Mouse (Mus musculus): Measurements from ENCODE around the gene Ryr3. TPM values are rescaled to one million over a fixed set of nuclear protein-coding genes. Genes with fewer than 3 reads are reported as not detected.
A peak's percentile ranks its signal among the peaks of the same experiment; 100 is the strongest.

Ryr3 gene
- polyA plus RNA-seq (2016; fragmentation: Nextera tagmentation; extraction: Ambion mirVana) = 0.01 TPM in 1 of 2 replicates, not detected in the other

DNA sequence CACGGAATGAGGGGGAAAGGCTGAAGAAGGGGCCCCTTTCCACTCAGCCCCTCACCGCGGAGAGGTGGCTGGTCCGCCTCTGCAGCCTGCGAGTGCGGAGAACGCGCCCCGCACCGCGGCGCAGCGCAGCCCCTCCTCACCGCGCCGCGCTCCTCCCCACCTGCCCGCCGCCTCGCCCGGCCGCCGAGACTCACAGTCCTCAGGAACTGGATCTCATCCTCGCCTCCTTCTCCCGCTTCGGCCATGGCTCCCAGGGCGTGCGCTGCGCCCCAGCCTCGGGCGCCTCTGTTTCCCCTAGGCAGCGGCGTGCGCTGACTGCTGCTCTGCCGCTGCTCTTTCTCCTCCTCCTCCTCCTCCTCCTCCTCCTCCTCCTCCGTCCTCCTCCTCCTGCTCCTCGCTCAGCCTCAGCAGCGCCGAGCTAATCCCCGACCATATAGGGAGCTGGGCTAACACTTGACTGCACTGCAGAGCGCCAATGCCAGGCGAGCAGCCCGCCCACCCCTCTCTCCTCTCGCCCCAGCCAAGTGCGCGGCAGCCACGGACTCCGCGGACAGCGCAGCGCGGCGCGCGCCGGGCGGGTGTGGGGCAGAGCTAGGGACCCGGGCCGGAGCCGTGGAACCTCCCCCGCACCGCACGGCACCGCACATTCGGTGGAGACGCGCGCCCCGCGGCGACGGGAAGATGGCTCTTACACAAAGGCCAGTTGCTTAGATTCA is at the start of gene Ryr3:
Ryr3 (minus strand) TSS at position 351 of the 716 bp plus-strand sequence.
- 3% methylated on average over 53 of the region's 72 CpGs for WGBS (ENCODE audit: insufficient replicate concordance)
- H3K9ac ChIP-seq = no peak within 1 kb of the TSS
- no peak within 1 kb of the TSS for H3K27ac ChIP-seq
- H3K4me1 ChIP-seq = no peaks in the 10 kb centered on the region
- peak within 1 kb of the TSS; percentile 57 for H3K4me2 ChIP-seq
- ATAC-seq = peak; percentile 18; the same call in 1 of the 2 replicates
- H3K27me3 ChIP-seq (replicated peaks) = peaks cover 40% of the 10 kb centered on the region
- peak within 1 kb of the TSS; percentile 34 for H3K4me3 ChIP-seq
- H3K36me3 ChIP-seq = no peaks in the 10 kb centered on the region
- H3K9me3 ChIP-seq (replicated peaks) = no peaks in the 10 kb centered on the region

DNA sequence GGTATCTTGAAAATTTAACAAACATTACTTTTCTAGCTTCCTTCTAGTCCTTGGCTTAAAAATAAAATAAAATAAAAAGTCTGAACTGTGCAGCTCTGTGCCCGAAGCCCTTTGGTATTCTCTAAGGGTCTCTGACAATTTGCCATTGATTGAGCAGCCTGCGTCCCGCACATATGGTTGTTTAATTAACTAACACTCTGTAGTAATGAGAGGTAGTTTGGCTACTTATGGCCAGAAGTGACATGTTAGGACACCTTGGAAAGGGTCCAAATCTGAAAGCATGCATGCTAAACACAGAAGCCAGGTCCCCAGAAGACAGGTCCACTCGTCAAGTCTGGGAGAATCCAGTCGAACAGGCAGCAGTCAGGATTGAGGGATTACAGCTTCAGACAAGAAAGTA is 22.0 kb upstream of the Ryr3 start:
- Histone ChIP-seq H3K4me1 (no peaks in the 10 kb centered on the region), H3K36me3 (no peaks in the 10 kb centered on the region), H3K4me3 (no peak overlapping the region), H3K27me3 (replicated peaks) (no peaks in the 10 kb centered on the region), H3K27ac (no peak overlapping the region), H3K4me2 (no peak overlapping the region), H3K9ac (no peak overlapping the region), H3K9me3 (replicated peaks) (no peaks in the 10 kb centered on the region)
- 72% methylated on average over 5 of the region's 5 CpGs for WGBS (ENCODE audit: insufficient replicate concordance)
- ATAC-seq = no peak

DNA sequence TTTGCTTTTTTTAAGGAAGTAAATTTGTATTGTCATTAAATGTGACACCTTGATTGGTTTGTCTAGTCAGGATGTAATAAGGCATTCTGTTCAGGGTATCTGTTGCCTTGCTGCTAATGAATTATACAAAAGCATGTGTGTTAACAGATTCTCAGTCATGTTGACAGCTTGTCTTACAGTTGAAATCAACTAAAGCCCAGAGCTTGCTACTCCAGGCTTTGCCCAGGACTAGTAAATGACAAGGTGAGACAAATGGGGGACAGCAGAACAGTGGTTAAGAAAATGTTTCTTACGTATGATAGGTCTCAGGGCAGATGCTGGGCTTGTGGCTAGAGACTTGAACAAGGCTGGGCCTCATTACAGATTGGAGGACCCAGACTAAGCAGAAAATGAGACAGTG is 20.1 kb upstream of the Ryr3 start:
- no peaks in the 10 kb centered on the region for H3K36me3 ChIP-seq
- H3K4me1 ChIP-seq = no peaks in the 10 kb centered on the region
- no peaks in the 10 kb centered on the region for H3K9me3 ChIP-seq (replicated peaks)
- no peak for ATAC-seq
- no peak overlapping the region for H3K4me2 ChIP-seq
- 56% methylated on average over 1 of the region's 1 CpGs for WGBS (ENCODE audit: insufficient replicate concordance)
- H3K27ac ChIP-seq = no peak overlapping the region
- no peak overlapping the region for H3K9ac ChIP-seq
- H3K4me3 ChIP-seq = no peak overlapping the region
- H3K27me3 ChIP-seq (replicated peaks) = no peaks in the 10 kb centered on the region

DNA sequence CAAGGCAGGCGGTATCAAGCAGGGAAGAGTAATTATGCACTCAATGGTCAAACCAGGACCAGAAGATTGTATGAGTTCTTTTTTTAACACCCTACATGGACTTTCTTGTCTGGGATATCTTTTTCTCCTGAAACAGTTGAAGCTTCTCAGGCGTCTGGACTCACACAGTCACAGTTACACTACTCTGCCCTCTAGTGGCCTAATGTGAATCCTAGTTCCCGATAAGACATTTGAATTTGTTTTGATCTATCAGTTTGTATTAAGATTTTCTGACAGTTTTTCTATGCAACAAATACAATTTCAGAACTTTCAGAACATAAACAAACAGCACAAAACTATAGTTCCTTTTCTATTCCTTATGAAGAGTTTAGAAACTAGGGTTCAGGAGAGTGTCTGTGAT is 17.7 kb upstream of the Ryr3 start:
- WGBS (ENCODE audit: insufficient replicate concordance) = 15% methylated on average over 3 of the region's 3 CpGs
- Histone ChIP-seq H3K4me1 (no peaks in the 10 kb centered on the region), H3K27me3 (replicated peaks) (no peaks in the 10 kb centered on the region), H3K9me3 (replicated peaks) (no peaks in the 10 kb centered on the region), H3K4me2 (no peak overlapping the region), H3K36me3 (no peaks in the 10 kb centered on the region), H3K4me3 (no peak overlapping the region), H3K9ac (no peak overlapping the region), H3K27ac (no peak overlapping the region)
- ATAC-seq = no peak

DNA sequence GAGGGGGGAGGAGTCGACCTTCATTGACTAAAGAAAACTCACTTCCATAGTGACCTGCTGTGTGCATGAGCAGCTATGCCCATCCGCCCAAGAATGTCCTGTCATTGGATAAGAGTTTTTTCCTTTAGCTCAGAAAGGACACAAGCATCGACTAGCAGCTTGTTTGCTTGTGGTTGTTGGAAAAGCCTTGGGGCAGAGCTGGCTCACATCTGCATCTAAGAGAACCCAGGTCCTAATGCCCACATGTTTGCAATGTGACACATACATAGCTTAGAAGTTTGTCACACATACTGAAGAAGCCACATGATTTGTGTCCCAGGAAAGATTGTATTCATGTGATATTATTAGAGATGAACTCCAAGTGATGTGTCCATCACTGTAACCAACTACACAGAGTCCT is 16.5 kb upstream of the Ryr3 start:
- ATAC-seq = no peak
- H3K4me1 ChIP-seq = no peaks in the 10 kb centered on the region
- 50% methylated on average over 3 of the region's 3 CpGs for WGBS (ENCODE audit: insufficient replicate concordance)
- no peaks in the 10 kb centered on the region for H3K9me3 ChIP-seq (replicated peaks)
- no peak overlapping the region for H3K9ac ChIP-seq
- no peaks in the 10 kb centered on the region for H3K27me3 ChIP-seq (replicated peaks)
- H3K27ac ChIP-seq = no peak overlapping the region
- H3K4me2 ChIP-seq = no peak overlapping the region
- H3K36me3 ChIP-seq = no peaks in the 10 kb centered on the region
- H3K4me3 ChIP-seq = no peak overlapping the region

DNA sequence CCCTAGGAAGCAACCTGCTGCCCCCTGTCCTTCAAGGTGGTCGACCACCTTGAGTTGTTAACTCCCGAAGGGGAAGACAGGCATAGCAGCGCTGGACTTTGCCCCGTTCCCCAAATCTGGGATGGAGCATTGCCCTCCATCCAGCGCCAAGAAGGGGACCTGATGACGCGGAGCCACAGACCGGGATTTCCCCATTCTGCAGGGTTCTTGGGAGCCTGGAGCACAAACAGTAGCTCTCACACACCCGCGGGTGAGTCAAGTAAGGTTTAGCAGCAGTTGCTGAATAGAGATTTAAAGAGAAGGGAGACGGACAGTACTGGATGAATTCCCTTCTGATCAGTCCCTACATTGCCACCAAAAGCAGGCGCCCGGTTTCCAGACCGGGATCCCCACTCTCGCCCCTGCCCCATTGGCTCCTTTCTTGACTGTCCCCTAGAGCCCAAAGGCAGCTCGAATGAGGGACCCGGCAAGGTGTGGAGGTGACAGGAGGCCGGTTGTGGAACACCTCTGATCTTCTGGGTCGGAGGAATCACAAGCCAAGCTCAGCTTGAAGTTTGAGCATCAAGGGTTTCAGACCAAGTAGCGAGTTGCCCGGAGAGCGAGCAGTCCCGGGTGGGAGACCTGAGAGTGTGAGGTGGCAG is 671 bp downstream of the Ryr3 start:
- ATAC-seq = no peak
- H3K4me1 ChIP-seq = no peaks in the 10 kb centered on the region
- no peak overlapping the region for H3K9ac ChIP-seq
- 6% methylated on average over 23 of the region's 23 CpGs for WGBS (ENCODE audit: insufficient replicate concordance)
- peak overlapping the region; percentile 34 for H3K4me3 ChIP-seq
- H3K9me3 ChIP-seq (replicated peaks) = no peaks in the 10 kb centered on the region
- H3K27ac ChIP-seq = no peak overlapping the region
- H3K27me3 ChIP-seq (replicated peaks) = peaks cover 40% of the 10 kb centered on the region
- H3K36me3 ChIP-seq = no peaks in the 10 kb centered on the region
- H3K4me2 ChIP-seq = peak overlapping the region; percentile 57

DNA sequence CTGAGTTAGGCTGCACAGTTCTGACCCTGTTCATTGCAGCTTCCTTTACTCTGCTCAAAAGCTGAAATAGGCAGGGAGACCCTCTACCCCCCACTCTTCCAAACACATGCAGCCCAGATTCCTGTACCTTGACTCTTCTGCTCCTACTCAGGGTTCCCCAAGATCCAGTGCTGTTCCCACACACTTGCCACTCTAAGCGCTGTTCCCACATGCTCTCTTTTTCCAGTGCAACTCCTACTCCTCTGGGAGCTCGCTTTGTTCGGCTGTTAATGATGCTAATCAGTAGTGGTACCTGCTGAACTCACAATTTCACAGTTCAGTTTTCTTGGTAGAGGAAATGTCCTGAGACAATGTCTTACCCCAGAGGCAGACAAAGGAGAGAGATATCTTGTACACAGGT is 6.9 kb downstream of the Ryr3 start:
- no peak for ATAC-seq
- Histone ChIP-seq H3K4me1 (no peaks in the 10 kb centered on the region), H3K4me3 (no peak overlapping the region), H3K36me3 (no peaks in the 10 kb centered on the region), H3K4me2 (no peak overlapping the region), H3K27me3 (replicated peaks) (peaks cover 7% of the 10 kb centered on the region; the same call in 1 of the 2 replicates), H3K27ac (no peak overlapping the region), H3K9ac (no peak overlapping the region), H3K9me3 (replicated peaks) (no peaks in the 10 kb centered on the region)
- WGBS (ENCODE audit: insufficient replicate concordance) = 77% methylated on average over 3 of the region's 3 CpGs

DNA sequence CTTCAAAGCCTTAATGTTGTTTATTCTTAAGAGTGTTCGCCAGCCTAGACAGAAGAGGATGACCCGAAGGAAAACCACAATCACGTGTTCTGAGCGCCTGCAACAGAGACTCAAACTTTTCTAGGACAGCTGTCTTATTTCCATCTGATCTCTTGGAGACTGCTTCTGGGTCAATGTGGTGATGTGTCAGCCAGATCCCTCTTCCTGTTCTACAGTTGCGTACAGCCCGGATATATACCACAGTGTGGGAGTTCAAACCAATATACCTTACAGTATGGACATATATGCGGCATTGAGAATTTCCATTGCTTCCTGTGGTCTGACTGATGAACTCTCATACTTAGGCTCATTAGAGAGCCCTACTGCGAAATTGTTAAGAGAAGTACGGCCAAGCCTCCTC is 7.6 kb downstream of the Ryr3 start:
- Histone ChIP-seq H3K4me2 (no peak overlapping the region), H3K27me3 (replicated peaks) (no peaks in the 10 kb centered on the region; the same call in 1 of the 2 replicates), H3K27ac (no peak overlapping the region), H3K4me1 (no peaks in the 10 kb centered on the region), H3K36me3 (no peaks in the 10 kb centered on the region), H3K4me3 (no peak overlapping the region), H3K9ac (no peak overlapping the region), H3K9me3 (replicated peaks) (no peaks in the 10 kb centered on the region)
- ATAC-seq = no peak
- 64% methylated on average over 9 of the region's 9 CpGs for WGBS (ENCODE audit: insufficient replicate concordance)

DNA sequence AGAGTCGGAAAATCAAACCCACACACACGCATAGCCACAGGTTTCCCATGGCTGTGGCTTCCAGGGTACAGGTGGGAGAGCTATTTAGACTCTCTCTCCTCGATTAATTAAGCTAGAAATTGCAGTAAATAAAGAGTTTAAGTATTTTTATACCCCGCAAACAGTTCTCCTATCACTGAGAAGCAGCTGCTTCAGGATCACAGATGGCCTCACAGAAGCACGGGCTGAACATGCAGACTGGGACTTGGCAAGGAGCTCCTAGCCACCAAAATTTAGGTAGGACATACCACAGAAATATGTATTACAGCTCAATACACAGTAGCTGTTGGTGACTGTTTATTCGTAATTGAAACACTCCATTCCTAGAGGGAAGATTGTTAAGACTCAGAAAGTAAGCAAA is 14.0 kb downstream of the Ryr3 start:
- 58% methylated on average over 6 of the region's 6 CpGs for WGBS (ENCODE audit: insufficient replicate concordance)
- no peak overlapping the region for H3K9ac ChIP-seq
- no peaks in the 10 kb centered on the region for H3K36me3 ChIP-seq
- no peaks in the 10 kb centered on the region for H3K9me3 ChIP-seq (replicated peaks)
- no peak overlapping the region for H3K4me3 ChIP-seq
- no peaks in the 10 kb centered on the region for H3K4me1 ChIP-seq
- no peak overlapping the region for H3K4me2 ChIP-seq
- no peak overlapping the region for H3K27ac ChIP-seq
- H3K27me3 ChIP-seq (replicated peaks) = no peaks in the 10 kb centered on the region
- no peak for ATAC-seq

DNA sequence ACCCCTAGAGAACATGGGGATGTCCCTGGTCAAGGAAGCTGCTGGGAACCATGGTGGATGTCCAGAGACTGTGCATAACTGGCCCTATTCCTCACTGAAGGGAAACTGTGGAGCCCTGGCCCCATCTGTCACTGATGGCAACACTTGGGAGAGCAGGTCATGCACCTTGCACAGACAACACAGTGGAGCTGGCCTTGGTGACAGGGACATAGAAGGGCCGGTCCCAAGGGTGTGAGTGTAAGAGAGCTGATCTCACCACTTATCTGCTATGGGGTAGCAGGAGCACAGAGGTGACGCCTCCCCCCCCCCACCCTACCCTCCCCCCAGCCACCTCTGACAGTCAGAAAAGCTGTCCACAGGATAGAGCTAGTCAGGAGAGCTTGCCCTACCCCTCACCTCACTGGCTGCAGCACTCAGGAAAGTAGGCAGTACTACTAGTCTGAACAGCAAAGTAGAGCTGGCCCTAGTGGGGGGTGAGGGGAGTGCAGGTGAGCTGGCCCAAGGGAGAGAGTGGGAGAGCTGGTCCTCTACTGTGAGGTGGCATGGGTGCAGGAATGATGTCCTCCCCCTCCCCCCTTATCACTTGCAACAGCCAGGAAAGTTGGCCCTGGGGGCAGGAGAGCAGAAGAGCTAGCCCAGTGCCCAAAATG is 17.7 kb downstream of the Ryr3 start:
- Histone ChIP-seq H3K9ac (no peak overlapping the region), H3K27me3 (replicated peaks) (no peaks in the 10 kb centered on the region), H3K9me3 (replicated peaks) (no peaks in the 10 kb centered on the region), H3K4me1 (no peaks in the 10 kb centered on the region), H3K4me3 (no peak overlapping the region), H3K27ac (no peak overlapping the region), H3K36me3 (no peaks in the 10 kb centered on the region), H3K4me2 (no peak overlapping the region)
- ATAC-seq = no peak
- WGBS (ENCODE audit: insufficient replicate concordance) = 60% methylated on average over 2 of the region's 2 CpGs

DNA sequence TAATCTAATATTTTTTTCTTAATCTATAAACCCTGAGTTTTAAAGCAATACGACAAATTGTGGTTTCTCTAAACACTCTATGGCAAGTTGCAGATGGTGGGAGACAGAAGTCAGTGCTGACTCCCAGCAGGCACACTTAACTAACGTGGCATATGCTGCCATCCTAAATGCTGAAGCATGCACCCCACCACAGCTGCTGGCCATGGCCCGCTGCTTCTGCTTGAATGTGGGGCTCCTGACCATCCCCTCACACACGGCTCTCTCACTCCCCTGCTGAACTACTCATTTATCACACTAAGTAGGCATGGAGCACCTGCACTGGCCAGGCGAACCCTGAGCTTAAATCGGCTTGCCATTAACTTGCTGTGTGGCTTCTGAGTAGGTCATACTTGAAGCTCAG is 29.7 kb downstream of the Ryr3 start:
- Histone ChIP-seq H3K4me1 (no peaks in the 10 kb centered on the region), H3K9me3 (replicated peaks) (no peaks in the 10 kb centered on the region), H3K4me3 (no peak overlapping the region), H3K4me2 (no peak overlapping the region), H3K27me3 (replicated peaks) (no peaks in the 10 kb centered on the region), H3K36me3 (no peaks in the 10 kb centered on the region), H3K9ac (no peak overlapping the region), H3K27ac (no peak overlapping the region)
- ATAC-seq = no peak
- WGBS (ENCODE audit: insufficient replicate concordance) = 68% methylated on average over 6 of the region's 6 CpGs

DNA sequence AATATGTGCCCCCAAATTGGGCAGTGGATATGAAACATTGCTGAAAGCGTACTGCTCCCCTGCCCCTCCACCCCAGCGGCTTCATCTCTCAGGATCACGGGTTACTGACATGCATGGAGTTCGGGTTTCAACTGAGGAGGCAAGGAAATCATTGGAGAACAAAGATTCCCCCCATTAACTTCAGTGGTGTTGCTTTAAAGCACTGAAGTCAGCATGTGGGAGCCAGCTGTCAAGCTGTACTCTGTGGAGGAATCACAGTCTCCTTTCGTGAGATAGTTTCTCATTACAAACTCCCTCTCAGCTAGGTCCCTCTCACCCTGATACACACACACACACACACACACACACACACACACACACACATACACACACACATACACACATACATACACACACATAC is 35.2 kb downstream of the Ryr3 start:
- H3K4me1 ChIP-seq = no peaks in the 10 kb centered on the region
- no peaks in the 10 kb centered on the region for H3K9me3 ChIP-seq (replicated peaks)
- H3K27me3 ChIP-seq (replicated peaks) = no peaks in the 10 kb centered on the region
- no peaks in the 10 kb centered on the region for H3K36me3 ChIP-seq
- H3K9ac ChIP-seq = no peak overlapping the region
- H3K4me2 ChIP-seq = no peak overlapping the region
- no peak overlapping the region for H3K4me3 ChIP-seq
- no peak overlapping the region for H3K27ac ChIP-seq
- 51% methylated on average over 5 of the region's 5 CpGs for WGBS (ENCODE audit: insufficient replicate concordance)
- ATAC-seq = no peak
